Mouse (Mus musculus): ENCODE data around the gene Gm13871. TPM values are rescaled to one million over a fixed set of nuclear protein-coding genes. Genes with fewer than 3 reads are reported as not detected.
"Not testable (repeated sequence)": the region's sequence is repeated elsewhere in the genome, so short reads cannot be mapped to it uniquely, and the experiment has no call there.

Gene Gm13871
- not detected for total RNA-seq (2021)
- long read RNA-seq, experiment 1 = 0 reads
- long read RNA-seq, experiment 2 = 0 reads

DNA sequence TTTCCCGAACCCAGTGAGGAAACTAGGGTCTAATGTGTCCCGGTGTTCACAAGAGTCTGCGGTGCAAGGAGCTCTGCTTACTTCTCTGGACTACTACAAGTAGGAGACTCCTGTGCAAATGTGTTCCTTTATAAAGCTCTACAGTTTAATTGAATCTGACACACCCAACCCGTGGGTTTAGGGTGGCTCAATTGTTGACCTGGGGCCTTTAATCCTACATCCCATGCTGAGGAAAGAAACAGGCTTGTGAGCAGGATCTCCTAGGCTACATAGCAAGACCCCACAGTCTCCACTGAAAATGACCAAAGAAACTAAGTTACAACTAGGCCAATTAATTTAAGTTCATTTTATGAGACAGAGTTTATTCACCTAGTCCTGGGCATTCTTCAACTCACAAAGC is at the start of gene Gm13871:
TSS of gene Gm13871 (minus strand) at position 101 of the 400 bp plus-strand sequence.
- DNase-seq (ENCODE audit: low spot score in 2 of 2) = not testable (repeated sequence)

DNA sequence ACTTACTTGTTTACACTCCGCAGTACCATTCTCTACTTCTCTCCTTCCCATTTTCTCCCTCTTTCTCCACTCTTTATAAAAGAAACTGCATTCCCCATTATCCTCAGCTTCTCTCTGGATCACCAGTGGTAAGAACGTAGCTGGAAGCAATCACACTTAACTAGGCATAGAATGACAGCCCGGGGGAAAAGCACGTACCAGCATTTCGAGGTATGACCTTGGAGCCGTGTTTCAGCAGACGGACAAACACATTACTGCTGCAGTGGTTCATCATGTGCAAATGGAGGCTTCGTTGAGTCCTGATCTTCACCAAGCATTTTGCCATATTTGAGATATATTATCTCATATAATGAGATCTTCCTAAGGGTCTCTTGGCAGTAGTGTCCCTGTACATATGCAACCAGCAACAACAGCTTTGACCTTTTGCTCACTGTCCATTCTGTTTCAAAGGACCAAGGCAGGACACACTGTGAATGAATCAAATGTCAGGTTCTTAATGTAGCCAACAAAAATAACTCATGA is 44.7 kb upstream of the Gm13871 start, which contains the start of gene 2310002L09Rik:
TSS of gene 2310002L09Rik (minus strand) at position 472 of the 522 bp plus-strand sequence.
- DNase-seq (ENCODE audit: low spot score in 2 of 2) = no peak

- not testable (repeated sequence) for DNase-seq (ENCODE audit: low spot score in 2 of 2)
Measured at GRCm38 (mm10) chr4:73920660-73921059, 14.9 kb upstream of the Gm13871 start, which contains the start of gene Gm11756. TSS of gene Gm11756 (minus strand) at chr4:73920760.

- DNase-seq (ENCODE audit: low spot score in 2 of 2) = not testable (repeated sequence)
Measured at GRCm38 (mm10) chr4:73891012-73891411, 14.7 kb downstream of the Gm13871 start, which contains the start of gene Gm11757. TSS of gene Gm11757 (minus strand) at chr4:73891112.

DNA sequence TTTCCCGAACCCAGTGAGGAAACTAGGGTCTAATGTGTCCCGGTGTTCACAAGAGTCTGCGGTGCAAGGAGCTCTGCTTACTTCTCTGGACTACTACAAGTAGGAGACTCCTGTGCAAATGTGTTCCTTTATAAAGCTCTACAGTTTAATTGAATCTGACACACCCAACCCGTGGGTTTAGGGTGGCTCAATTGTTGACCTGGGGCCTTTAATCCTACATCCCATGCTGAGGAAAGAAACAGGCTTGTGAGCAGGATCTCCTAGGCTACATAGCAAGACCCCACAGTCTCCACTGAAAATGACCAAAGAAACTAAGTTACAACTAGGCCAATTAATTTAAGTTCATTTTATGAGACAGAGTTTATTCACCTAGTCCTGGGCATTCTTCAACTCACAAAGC is 29.6 kb downstream of the Gm13871 start, which contains the start of gene Gm11758:
TSS of gene Gm11758 (minus strand) at position 101 of the 400 bp plus-strand sequence.
- DNase-seq (ENCODE audit: low spot score in 2 of 2) = not testable (repeated sequence)

Other genes starting within 250 kb of the Gm13871 start
- gene Gm11239, start 237.6 kb downstream of the Gm13871 start, total RNA-seq (2021) = not detected
- gene Gm428, start 222.4 kb downstream of the Gm13871 start, total RNA-seq (2021) = not detected
- under 1 TPM; 0.10 to 0.20 TPM for gene Rasef, start 115.0 kb downstream of the Gm13871 start, total RNA-seq (2021)
- not detected for gene Gm11758, start 29.7 kb downstream of the Gm13871 start, total RNA-seq (2021)
- gene Gm11757, start 14.8 kb downstream of the Gm13871 start, total RNA-seq (2021) = not detected
- gene Gm11756, start 14.8 kb upstream of the Gm13871 start, total RNA-seq (2021) = not detected
- not detected for gene 2310002L09Rik, start 44.9 kb upstream of the Gm13871 start, total RNA-seq (2021)
- under 1 TPM; 0.19 to 0.23 TPM for gene Frmd3, start 107.5 kb upstream of the Gm13871 start, total RNA-seq (2021)